Mouse (Mus musculus): ENCODE data around the gene Ltb4r1. TPM values are rescaled to one million over a fixed set of nuclear protein-coding genes. Genes with fewer than 3 reads are reported as not detected.
"Not testable (repeated sequence)": the region's sequence is repeated elsewhere in the genome, so short reads cannot be mapped to it uniquely, and the experiment has no call there.

Gene Ltb4r1
- total and polyA plus RNA-seq, 3 experiments, result 0.21 to 0.33 TPM; not detected in 1

DNA sequence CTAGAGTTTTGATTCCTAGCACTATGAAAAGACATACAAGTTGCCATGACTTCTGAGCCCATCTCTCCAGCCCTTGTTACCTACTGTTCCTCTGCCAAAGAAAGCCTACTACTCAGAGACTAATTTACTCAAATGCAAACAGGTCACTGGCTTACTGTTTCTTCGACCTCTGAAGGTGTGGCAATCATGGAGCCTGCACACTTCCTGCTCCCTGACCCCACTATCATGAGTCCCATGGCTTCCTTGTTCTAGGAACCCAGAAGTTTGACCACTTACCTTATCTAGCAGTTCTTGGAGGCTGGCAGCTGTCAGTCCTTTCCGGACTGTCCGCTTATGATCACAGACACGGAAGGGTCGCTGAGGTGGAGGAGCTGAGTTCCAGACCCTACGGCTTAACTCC, 8.2 kb upstream of the Ltb4r1 start:
- no peaks in the 10 kb centered on the region for H3K9me3 ChIP-seq (replicated peaks; ENCODE audit: low read length)
- H3K4me1 ChIP-seq (ENCODE audit: control insufficient read depth in 1 of 2, insufficient read depth in 2 of 2), result peaks cover 0 to 7% of the 10 kb centered on the region in 2 experiments; a peak in 1 of 4 replicates
- no peak for DNase-seq (ENCODE audit: extremely low read depth)
- no peak overlapping the region for H3K9ac ChIP-seq (ENCODE audit: insufficient read depth, low read depth)
- peaks cover 38 to 55% of the 10 kb centered on the region in 2 experiments for H3K36me3 ChIP-seq (replicated peaks in 1 of 2; ENCODE audit: control insufficient read depth in 1 of 2, insufficient read depth in 1 of 2, low read length in 1 of 2)
- H3K4me2 ChIP-seq (ENCODE audit: insufficient read depth, low read depth, poor library complexity, severe bottlenecking), result no peak overlapping the region
- dilution Hi-C loops (cut with MboI; ENCODE audit: extremely low pct_ligation_motif_present, extremely low pct_unique_long_range_greater_than_20kb, low sequenced_read_pairs), result no loop called here
- TF ChIP-seq POLR2AphosphoS2 (IDR thresholded peaks at IDR 0.05; ENCODE audit: low read depth, low read length), result peak; percentile 26; the same call in 1 of the 2 replicates
- no peak for TF ChIP-seq USF2 (conservative IDR thresholded peaks at IDR 0.05; ENCODE audit: low read depth, low read length)
- no peak for TF ChIP-seq MAFK (IDR thresholded peaks at IDR 0.05; ENCODE audit: insufficient replicate concordance, low read length)
- no peak for TF ChIP-seq EP300 (IDR thresholded peaks at IDR 0.05; ENCODE audit: low read length)
- no peak for TF ChIP-seq E2F4 (IDR thresholded peaks at IDR 0.05; ENCODE audit: insufficient replicate concordance, low read depth, low read length)
- no peak for TF ChIP-seq MEF2A (IDR thresholded peaks at IDR 0.05; ENCODE audit: borderline replicate concordance, low read depth, low read length)
- H3K27me3 ChIP-seq (replicated peaks), result no peaks in the 10 kb centered on the region
- in situ Hi-C loops (cut with MboI; ENCODE audit: low pct_ligation_motif_present, low pct_unique_long_range_greater_than_20kb, low sequenced_read_pairs), result no loop called here
- no peak overlapping the region for H3K4me3 ChIP-seq (replicated peaks in 1 of 3; ENCODE audit: low read depth in 2 of 3, low read length in 2 of 3, poor library complexity in 1 of 3)
- no peak overlapping the region for H3K27ac ChIP-seq (ENCODE audit: insufficient read depth, low read depth)
- no peaks in the 10 kb centered on the region for H3K79me2 ChIP-seq (replicated peaks; ENCODE audit: control insufficient read depth, extremely low read depth, insufficient read depth, poor library complexity, severe bottlenecking)

DNA sequence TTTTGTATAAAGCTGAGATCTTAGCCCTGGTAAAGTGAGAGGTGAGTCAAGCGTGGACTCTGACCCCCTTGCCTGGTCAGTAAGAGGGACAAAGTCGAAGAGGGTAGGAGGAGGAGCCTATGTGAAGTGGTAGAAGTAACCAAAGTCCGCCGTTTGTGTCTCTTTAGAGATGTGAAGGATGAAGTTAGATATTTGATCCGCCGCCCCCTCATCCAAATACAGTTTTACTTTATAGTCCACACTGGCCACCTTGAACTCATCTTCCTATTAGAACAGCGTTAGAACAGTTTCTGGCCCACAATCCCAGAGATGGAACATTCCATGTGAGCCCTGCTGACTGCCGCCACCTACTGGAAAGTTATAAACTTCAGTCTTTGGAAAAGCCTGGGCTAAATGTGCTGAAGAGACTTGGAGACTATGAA, 7.4 kb upstream of the Ltb4r1 start, which contains the start of gene Cideb:
Gene Cideb, minus strand, starts transcription at position 96 of the 422 bp plus-strand sequence.
- no peaks in the 10 kb centered on the region for H3K9me3 ChIP-seq (replicated peaks; ENCODE audit: low read length)
- H3K4me1 ChIP-seq (ENCODE audit: control insufficient read depth in 1 of 2, insufficient read depth in 2 of 2), result peaks cover 0 to 9% of the 10 kb centered on the region in 2 experiments; a peak in 2 of 4 replicates
- H3K9ac ChIP-seq (ENCODE audit: insufficient read depth, low read depth), result no peak within 1 kb of the TSS
- no peaks in the 10 kb centered on the region for H3K79me2 ChIP-seq (replicated peaks; ENCODE audit: control insufficient read depth, extremely low read depth, insufficient read depth, poor library complexity, severe bottlenecking)
- DNase-seq (ENCODE audit: extremely low read depth), result peak; percentile 45
- peaks cover 30 to 47% of the 10 kb centered on the region in 2 experiments for H3K36me3 ChIP-seq (replicated peaks in 1 of 2; ENCODE audit: control insufficient read depth in 1 of 2, insufficient read depth in 1 of 2, low read length in 1 of 2)
- H3K4me2 ChIP-seq (ENCODE audit: insufficient read depth, low read depth, poor library complexity, severe bottlenecking), result no peak within 1 kb of the TSS
- no peak for TF ChIP-seq MAZ (IDR thresholded peaks at IDR 0.05; ENCODE audit: low read depth, low read length)
- peak in 1 of 2 experiments; percentile 74; a peak in 2 of 4 replicates for TF ChIP-seq CTCF (conservative IDR thresholded peaks at IDR 0.05 in 1 of 2, IDR thresholded peaks at IDR 0.05 in 1 of 2; ENCODE audit: low read depth in 2 of 2, low read length in 2 of 2)
- no peak for TF ChIP-seq USF2 (conservative IDR thresholded peaks at IDR 0.05; ENCODE audit: low read depth, low read length)
- TF ChIP-seq RAD21 (IDR thresholded peaks at IDR 0.05; ENCODE audit: low read depth, low read length), result peak; percentile 51
- peak; percentile 57 for TF ChIP-seq SMC3 (IDR thresholded peaks at IDR 0.05; ENCODE audit: low read depth, low read length)
- dilution Hi-C loops (cut with MboI; ENCODE audit: extremely low pct_ligation_motif_present, extremely low pct_unique_long_range_greater_than_20kb, low sequenced_read_pairs) (no loop called here), in situ Hi-C loops (cut with MboI; ENCODE audit: low pct_ligation_motif_present, low pct_unique_long_range_greater_than_20kb, low sequenced_read_pairs) (no loop called here)
- no peak within 1 kb of the TSS for H3K27ac ChIP-seq (ENCODE audit: insufficient read depth, low read depth)
- no peak within 1 kb of the TSS for H3K4me3 ChIP-seq (replicated peaks in 1 of 3; ENCODE audit: low read depth in 2 of 3, low read length in 2 of 3, poor library complexity in 1 of 3)
- H3K27me3 ChIP-seq (replicated peaks), result no peaks in the 10 kb centered on the region

- H3K4me3 ChIP-seq (replicated peaks in 1 of 3; ENCODE audit: low read depth in 2 of 3, low read length in 2 of 3, poor library complexity in 1 of 3); H3K27ac ChIP-seq (ENCODE audit: insufficient read depth, low read depth); in situ Hi-C loops (cut with MboI; ENCODE audit: low pct_ligation_motif_present, low pct_unique_long_range_greater_than_20kb, low sequenced_read_pairs); H3K27me3 ChIP-seq (replicated peaks); H3K79me2 ChIP-seq (replicated peaks; ENCODE audit: control insufficient read depth, extremely low read depth, insufficient read depth, poor library complexity, severe bottlenecking); H3K9me3 ChIP-seq (replicated peaks; ENCODE audit: low read length); dilution Hi-C loops (cut with MboI; ENCODE audit: extremely low pct_ligation_motif_present, extremely low pct_unique_long_range_greater_than_20kb, low sequenced_read_pairs): not testable (repeated sequence)
- H3K4me1 ChIP-seq (ENCODE audit: control insufficient read depth in 1 of 2, insufficient read depth in 2 of 2), result peaks cover 8 to 26% of the 10 kb centered on the region in 2 experiments; a peak in 3 of 4 replicates
- peaks cover 13 to 29% of the 10 kb centered on the region in 2 experiments for H3K36me3 ChIP-seq (replicated peaks in 1 of 2; ENCODE audit: control insufficient read depth in 1 of 2, insufficient read depth in 1 of 2, low read length in 1 of 2)
- H3K9ac ChIP-seq (ENCODE audit: insufficient read depth, low read depth), result peak overlapping the region; percentile 70; the same call in 1 of the 2 replicates
- peak overlapping the region; percentile 75; the same call in 1 of the 2 replicates for H3K4me2 ChIP-seq (ENCODE audit: insufficient read depth, low read depth, poor library complexity, severe bottlenecking)
- DNase-seq (ENCODE audit: extremely low read depth), result peak; percentile 76
- TF ChIP-seq SMC3 (IDR thresholded peaks at IDR 0.05; ENCODE audit: low read depth, low read length) (peak; percentile 64), NRF1 (IDR thresholded peaks at IDR 0.05; ENCODE audit: low read depth, low read length) (peak; percentile 76), MAZ (IDR thresholded peaks at IDR 0.05; ENCODE audit: low read depth, low read length) (0 out of 2 replicates have a peak, but pooled peaks have one; percentile 27), CTCF (conservative IDR thresholded peaks at IDR 0.05 in 1 of 2, IDR thresholded peaks at IDR 0.05 in 1 of 2; ENCODE audit: low read depth in 2 of 2, low read length in 2 of 2) (peak; percentile 48 to 73; a peak in 3 of 4 replicates), NELFE (IDR thresholded peaks at IDR 0.05; ENCODE audit: low read depth, low read length) (peak; percentile 25; the same call in 1 of the 2 replicates), RAD21 (IDR thresholded peaks at IDR 0.05; ENCODE audit: low read depth, low read length) (peak; percentile 65)
Observed at GRCm38 (mm10) chr14:55760156-55760555, 5.6 kb upstream of the Ltb4r1 start.

All from CH12.LX (cell line).